Mouse (Mus musculus): Measurements from ENCODE around the gene Hoxa6. TPM values are rescaled to one million over a fixed set of nuclear protein-coding genes. Genes with fewer than 3 reads are reported as not detected.
A peak's percentile ranks its signal among the peaks of the same experiment; 100 is the strongest.

The Hoxa6 gene
- polyA plus RNA-seq, 1 experiment from 2014 or later, result 0.33 TPM

DNA sequence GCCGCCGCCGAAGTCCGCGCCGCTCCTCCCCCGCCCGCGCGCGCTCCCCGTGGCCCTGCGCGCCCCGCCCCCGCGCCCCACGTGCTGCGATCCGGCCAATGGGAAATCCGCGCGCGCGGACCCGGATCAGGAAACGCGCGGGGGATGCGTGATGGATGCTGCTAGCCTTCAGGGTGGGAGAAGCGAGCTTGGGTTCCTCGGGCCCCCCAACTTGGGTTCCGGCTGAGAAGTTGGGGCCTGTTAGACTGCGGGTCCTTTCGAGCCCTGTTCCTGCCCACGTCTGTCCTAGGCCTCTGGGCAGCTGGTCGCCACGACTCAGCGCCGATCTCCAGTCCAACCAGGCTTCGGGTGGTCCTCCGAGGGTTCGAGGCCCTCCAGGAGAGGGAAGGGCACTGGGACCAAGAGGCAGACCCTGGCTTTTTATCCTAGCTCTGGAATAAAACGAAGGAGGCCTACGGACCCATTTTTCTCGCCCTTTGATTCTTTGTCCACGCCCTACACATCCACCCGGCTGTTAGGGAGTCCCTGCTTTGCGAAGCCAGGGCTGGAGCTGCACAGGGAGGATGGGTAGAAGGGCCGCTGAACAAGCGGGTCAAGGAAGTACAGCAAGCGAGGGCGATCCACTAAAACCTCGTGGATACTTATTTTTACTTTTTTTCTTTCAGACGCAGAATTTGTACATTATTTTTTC lies 16.5 kb downstream of the Hoxa6 start:
- H3K27me3 ChIP-seq (ENCODE audit: control insufficient read depth, insufficient read depth, low read length), result no peaks in the 10 kb centered on the region; the same call in 1 of the 2 replicates
- peak; percentile 81 for DNase-seq (ENCODE audit: low spot score)
- H3K4me1 ChIP-seq (replicated peaks; ENCODE audit: control insufficient read depth, insufficient read depth), result 0 out of 2 replicates have a peak, but pooled peaks cover 3% of the 10 kb centered on the region
- H3K4me3 ChIP-seq (ENCODE audit: low read depth, low read length), result peak overlapping the region; percentile 64
- no peaks in the 10 kb centered on the region for H3K9me3 ChIP-seq (ENCODE audit: control insufficient read depth, low read length)
- H3K4me2 ChIP-seq (replicated peaks; ENCODE audit: low read depth), result peak overlapping the region; percentile 88
- peak overlapping the region; percentile 71 for H3K9ac ChIP-seq (ENCODE audit: low read length)
- no peaks in the 10 kb centered on the region for H3K36me3 ChIP-seq (ENCODE audit: control insufficient read depth, insufficient read depth, low read length)
- peak overlapping the region; percentile 88 for H3K27ac ChIP-seq (replicated peaks)
- peak; percentile 84 for ATAC-seq (ENCODE audit: low FRiP score, low TSS enrichment)
- WGBS, result under 1% methylated on average over 38 of the region's 55 CpGs
- TF ChIP-seq EP300 (optimal IDR thresholded peaks at IDR 0.05) (no peak), CTCF (IDR thresholded peaks at IDR 0.05; ENCODE audit: low read depth) (no peak)

DNA sequence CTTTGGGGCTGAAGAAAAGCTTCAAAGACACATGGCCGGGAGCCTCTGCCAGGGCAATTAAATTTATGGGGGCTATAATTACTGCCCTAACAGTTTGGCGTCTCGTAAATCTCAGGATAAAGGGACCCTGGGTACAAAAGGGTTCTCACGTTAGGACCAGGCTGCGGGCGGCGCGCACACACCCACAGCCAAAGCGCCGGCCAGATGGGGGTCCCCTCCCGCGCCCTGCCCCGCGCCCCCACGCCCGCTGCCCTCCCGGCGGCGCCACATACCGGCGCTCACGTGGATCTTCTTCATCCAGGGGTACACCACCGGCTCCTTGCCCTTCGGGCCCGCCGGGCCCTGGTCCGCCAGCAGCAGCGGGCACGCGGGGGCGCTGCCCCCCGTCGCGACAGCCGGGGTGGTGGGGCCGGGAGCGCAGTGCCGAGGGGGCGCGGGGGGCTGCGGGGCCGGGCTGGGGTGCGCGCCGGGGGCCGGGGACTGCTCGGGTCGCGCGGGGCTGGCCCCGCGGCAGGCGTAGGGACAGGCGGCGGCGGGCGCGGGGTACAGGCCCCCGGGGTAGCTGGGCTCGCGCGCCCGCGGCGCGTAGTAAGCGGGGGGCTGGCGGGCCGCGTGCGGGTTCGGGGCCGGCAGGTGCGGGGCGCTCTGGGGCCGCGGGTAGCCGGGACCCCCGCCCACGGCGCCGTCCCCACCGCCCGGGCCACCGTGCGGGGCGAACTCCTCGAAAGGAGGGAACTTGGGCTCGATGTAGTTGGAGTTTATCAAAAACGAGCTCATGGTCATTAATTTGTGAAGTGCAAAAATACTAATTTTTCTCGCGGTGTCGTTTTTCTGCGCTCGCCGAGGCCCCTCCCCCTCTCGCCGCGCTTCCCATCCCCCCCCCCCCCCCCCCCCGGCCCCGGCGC lies 17.4 kb downstream of the Hoxa6 start, which contains the start of gene Hoxa4:
Gene Hoxa4, minus strand, starts transcription at position 848 of the 905 bp plus-strand sequence.
- H3K4me2 ChIP-seq (replicated peaks; ENCODE audit: low read depth), result peak within 1 kb of the TSS; percentile 88
- H3K27ac ChIP-seq (replicated peaks), result peak within 1 kb of the TSS; percentile 97
- DNase-seq (ENCODE audit: low spot score), result no peak
- H3K4me1 ChIP-seq (replicated peaks; ENCODE audit: control insufficient read depth, insufficient read depth), result 0 out of 2 replicates have a peak, but pooled peaks cover 3% of the 10 kb centered on the region
- 1% methylated on average over 60 of the region's 102 CpGs for WGBS
- H3K9me3 ChIP-seq (ENCODE audit: control insufficient read depth, low read length), result no peaks in the 10 kb centered on the region
- H3K27me3 ChIP-seq (ENCODE audit: control insufficient read depth, insufficient read depth, low read length), result peaks cover 2% of the 10 kb centered on the region; the same call in 1 of the 2 replicates
- peak within 1 kb of the TSS; percentile 64 for H3K4me3 ChIP-seq (ENCODE audit: low read depth, low read length)
- peak within 1 kb of the TSS; percentile 90 for H3K9ac ChIP-seq (ENCODE audit: low read length)
- no peak for TF ChIP-seq EP300 (optimal IDR thresholded peaks at IDR 0.05)
- TF ChIP-seq CTCF (IDR thresholded peaks at IDR 0.05; ENCODE audit: low read depth), result 0 out of 2 replicates have a peak, but pooled peaks have one; percentile 2
- H3K36me3 ChIP-seq (ENCODE audit: control insufficient read depth, insufficient read depth, low read length), result no peaks in the 10 kb centered on the region
- no peak for ATAC-seq (ENCODE audit: low FRiP score, low TSS enrichment)

- peaks cover 2% of the 10 kb centered on the region; the same call in 1 of the 2 replicates for H3K27me3 ChIP-seq (ENCODE audit: control insufficient read depth, insufficient read depth, low read length)
- H3K4me3 ChIP-seq (ENCODE audit: low read depth, low read length), result peak overlapping the region; percentile 64
- no peaks in the 10 kb centered on the region for H3K9me3 ChIP-seq (ENCODE audit: control insufficient read depth, low read length)
- no peaks in the 10 kb centered on the region for H3K36me3 ChIP-seq (ENCODE audit: control insufficient read depth, insufficient read depth, low read length)
- peak; percentile 20; the same call in 1 of the 2 replicates for TF ChIP-seq CTCF (IDR thresholded peaks at IDR 0.05; ENCODE audit: low read depth)
- no peak for TF ChIP-seq EP300 (optimal IDR thresholded peaks at IDR 0.05)
- H3K4me1 ChIP-seq (replicated peaks; ENCODE audit: control insufficient read depth, insufficient read depth), result 0 out of 2 replicates have a peak, but pooled peaks cover 3% of the 10 kb centered on the region
- peak; percentile 35 for DNase-seq (ENCODE audit: low spot score)
- peak overlapping the region; percentile 97 for H3K27ac ChIP-seq (replicated peaks)
- H3K4me2 ChIP-seq (replicated peaks; ENCODE audit: low read depth), result peak overlapping the region; percentile 74
- 10% methylated on average over 23 of the region's 23 CpGs for WGBS
- ATAC-seq (ENCODE audit: low FRiP score, low TSS enrichment), result no peak
- H3K9ac ChIP-seq (ENCODE audit: low read length), result peak overlapping the region; percentile 90
These were observed 18.1 kb downstream of the Hoxa6 start for GRCm38 (mm10) chr6:52190410-52190809.

- peaks cover 3% of the 10 kb centered on the region; the same call in 1 of the 2 replicates for H3K4me1 ChIP-seq (replicated peaks; ENCODE audit: control insufficient read depth, insufficient read depth)
- H3K27me3 ChIP-seq (ENCODE audit: control insufficient read depth, insufficient read depth, low read length), result peaks cover 2% of the 10 kb centered on the region; the same call in 1 of the 2 replicates
- no peaks in the 10 kb centered on the region for H3K9me3 ChIP-seq (ENCODE audit: control insufficient read depth, low read length)
- H3K36me3 ChIP-seq (ENCODE audit: control insufficient read depth, insufficient read depth, low read length), result no peaks in the 10 kb centered on the region
- DNase-seq (ENCODE audit: low spot score) (no peak), ATAC-seq (ENCODE audit: low FRiP score, low TSS enrichment) (no peak)
- 22% methylated on average over 8 of the region's 8 CpGs for WGBS
- peak overlapping the region; percentile 74 for H3K4me2 ChIP-seq (replicated peaks; ENCODE audit: low read depth)
- peak overlapping the region; percentile 97 for H3K27ac ChIP-seq (replicated peaks)
- TF ChIP-seq CTCF (IDR thresholded peaks at IDR 0.05; ENCODE audit: low read depth), result no peak
- TF ChIP-seq EP300 (optimal IDR thresholded peaks at IDR 0.05), result no peak
- peak overlapping the region; percentile 64 for H3K4me3 ChIP-seq (ENCODE audit: low read depth, low read length)
- H3K9ac ChIP-seq (ENCODE audit: low read length), result peak overlapping the region; percentile 90
These were observed 18.6 kb downstream of the Hoxa6 start for GRCm38 (mm10) chr6:52189909-52190308.

- peak overlapping the region; percentile 74 for H3K4me2 ChIP-seq (replicated peaks; ENCODE audit: low read depth)
- H3K36me3 ChIP-seq (ENCODE audit: control insufficient read depth, insufficient read depth, low read length), result no peaks in the 10 kb centered on the region
- no peak overlapping the region for H3K4me3 ChIP-seq (ENCODE audit: low read depth, low read length)
- peak; percentile 37 for DNase-seq (ENCODE audit: low spot score)
- no peak for TF ChIP-seq EP300 (optimal IDR thresholded peaks at IDR 0.05)
- no peak for TF ChIP-seq CTCF (IDR thresholded peaks at IDR 0.05; ENCODE audit: low read depth)
- H3K9ac ChIP-seq (ENCODE audit: low read length), result no peak overlapping the region
- H3K4me1 ChIP-seq (replicated peaks; ENCODE audit: control insufficient read depth, insufficient read depth), result peaks cover 3% of the 10 kb centered on the region; the same call in 1 of the 2 replicates
- peak; percentile 35; the same call in 1 of the 2 replicates for ATAC-seq (ENCODE audit: low FRiP score, low TSS enrichment)
- 31% methylated on average over 5 of the region's 5 CpGs for WGBS
- H3K9me3 ChIP-seq (ENCODE audit: control insufficient read depth, low read length), result no peaks in the 10 kb centered on the region
- H3K27ac ChIP-seq (replicated peaks), result peak overlapping the region; percentile 97
- H3K27me3 ChIP-seq (ENCODE audit: control insufficient read depth, insufficient read depth, low read length), result peaks cover 2% of the 10 kb centered on the region; the same call in 1 of the 2 replicates
These were observed 19.3 kb downstream of the Hoxa6 start for GRCm38 (mm10) chr6:52189172-52189591.
